Mouse (Mus musculus) T-helper 2 cell (primary cell): ENCODE measurements around the gene Avpr2.

Source experiments
- in situ Hi-C: fragments of 300-600 bp; cut with MboI, MseI; formaldehyde crosslinking; loops from one replicate; pipeline ENCODE4 v1.15.1; 2025; ENCODE audit warnings: high pct_unique_total_duplicates

Gene Avpr2

GRCm38 (mm10) chrX:73891551-73892152 is at the start of gene Avpr2:
TSS of gene Avpr2 (plus strand) at chrX:73892102.
- in situ Hi-C loops, result no loop called here

- in situ Hi-C loops, result no loop called here
Measured at GRCm38 (mm10) chrX:73854326-73855086, 37.4 kb upstream of the Avpr2 start.

- in situ Hi-C loops, result no loop called here
Measured at GRCm38 (mm10) chrX:73855087-73855408, 36.9 kb upstream of the Avpr2 start.

GRCm38 (mm10) chrX:73864692-73865091 is 27.2 kb upstream of the Avpr2 start:
- in situ Hi-C loops, result no loop called here

- in situ Hi-C loops, result no loop called here
Measured at GRCm38 (mm10) chrX:73867256-73867655, 24.6 kb upstream of the Avpr2 start.

- in situ Hi-C loops, result no loop called here
Measured at GRCm38 (mm10) chrX:73867852-73868251, 24.1 kb upstream of the Avpr2 start.

- in situ Hi-C loops, result no loop called here
Measured at GRCm38 (mm10) chrX:73869334-73869733, 22.6 kb upstream of the Avpr2 start.

- in situ Hi-C loops, result no loop called here
Measured at GRCm38 (mm10) chrX:73871474-73871873, 20.4 kb upstream of the Avpr2 start.

GRCm38 (mm10) chrX:73871956-73872355 is 19.9 kb upstream of the Avpr2 start:
- in situ Hi-C loops, result no loop called here

- in situ Hi-C loops, result no loop called here
Measured at GRCm38 (mm10) chrX:73875881-73876280, 16.0 kb upstream of the Avpr2 start.

- in situ Hi-C loops, result no loop called here
Measured at GRCm38 (mm10) chrX:73877014-73877413, 14.9 kb upstream of the Avpr2 start.

GRCm38 (mm10) chrX:73880194-73881035 is 11.5 kb upstream of the Avpr2 start:
- in situ Hi-C loops, result no loop called here

- in situ Hi-C loops, result no loop called here
Measured at GRCm38 (mm10) chrX:73881036-73881427, 10.9 kb upstream of the Avpr2 start.

- in situ Hi-C loops, result no loop called here
Measured at GRCm38 (mm10) chrX:73881463-73881862, 10.4 kb upstream of the Avpr2 start.

- in situ Hi-C loops, result no loop called here
Measured at GRCm38 (mm10) chrX:73892833-73893232, 931 bp downstream of the Avpr2 start.

- in situ Hi-C loops, result no loop called here
Measured at GRCm38 (mm10) chrX:73895719-73896118, 3.8 kb downstream of the Avpr2 start, which contains the start of gene L1cam. TSS of gene L1cam (minus strand) at chrX:73896105.

- in situ Hi-C loops, result no loop called here
Measured at GRCm38 (mm10) chrX:73897959-73898358, 6.1 kb downstream of the Avpr2 start.

- in situ Hi-C loops, result no loop called here
Measured at GRCm38 (mm10) chrX:73910049-73910448, 18.1 kb downstream of the Avpr2 start.

- in situ Hi-C loops, result no loop called here
Measured at GRCm38 (mm10) chrX:73910451-73910850, 18.5 kb downstream of the Avpr2 start.

GRCm38 (mm10) chrX:73911156-73911555 is 19.3 kb downstream of the Avpr2 start:
- in situ Hi-C loops, result no loop called here

GRCm38 (mm10) chrX:73911588-73911987 is 19.7 kb downstream of the Avpr2 start:
- in situ Hi-C loops, result no loop called here
